In genomic region chr17:17792578-17792977, GRCm38 (mm10) we compare ENCODE assay signal across 9 mouse cellular contexts. TPM values are rescaled to one million over a fixed set of nuclear protein-coding genes. Genes with fewer than 3 reads are reported as not detected.
DNase-seq lines count a peak whose midpoint lies in the region; ATAC-seq lines count a peak whose summit lies in the region.
"Had no signal": no experiment of that assay in that cellular context is flagged by ENCODE, and none has a peak within 500 bp of the region (broad histone marks: within the 10 kb centered on the region; RNA-seq: fewer than 3 reads in every experiment).

No protein-coding gene starts in this region.

- no peak overlapping the region for H3K4me2 ChIP-seq in midbrain, embryonic 13.5 days (replicated peaks)
- H3K4me2 ChIP-seq: midbrain, embryonic 12.5 days had no signal

- intact Hi-C loops in gastrocnemius, postnatal 14 days (cut with DNase I; ENCODE audit: low total_unique reads) = no loop called here

- H3K36me3 ChIP-seq in midbrain, embryonic 13.5 days = no peaks in the 10 kb centered on the region
- H3K36me3 ChIP-seq: midbrain, embryonic 12.5 days had no signal

- ATAC-seq in cerebellum, adult (ENCODE audit: insufficient number of reproducible peaks, low FRiP score, low TSS enrichment) = peak; percentile 79
- ATAC-seq in frontal cortex, adult (ENCODE audit: low TSS enrichment) = peak; percentile 85
- no peak for ATAC-seq in midbrain, embryonic 13.5 days

- H3K27me3 ChIP-seq in midbrain, embryonic 13.5 days = no peaks in the 10 kb centered on the region
- H3K27me3 ChIP-seq: midbrain, embryonic 12.5 days had no signal

- WGBS in midbrain, embryonic 13.5 days = 52% methylated on average over 1 of the region's 1 CpGs

- peak; percentile 4 for DNase-seq in layer of hippocampus, adult 11-12 months (ENCODE audit: low spot score)
- no peak for DNase-seq in layer of hippocampus, adult 9-10 months (ENCODE audit: low spot score)
- DNase-seq in lung, postnatal 4 days = peak; percentile 9 to 40
- DNase-seq in thymus, postnatal 0 days (ENCODE audit: low spot score) = no peak
- DNase-seq in gastrocnemius, postnatal 14 days = no peak

- H3K9me3 ChIP-seq in midbrain, embryonic 13.5 days = no peaks in the 10 kb centered on the region
- H3K9me3 ChIP-seq: midbrain, embryonic 12.5 days had no signal

- H3K4me1 ChIP-seq in midbrain, embryonic 13.5 days (replicated peaks) = no peaks in the 10 kb centered on the region
- H3K4me1 ChIP-seq: midbrain, embryonic 12.5 days had no signal

- H3K9ac ChIP-seq in midbrain, embryonic 13.5 days (replicated peaks) = no peak overlapping the region
- H3K9ac ChIP-seq: midbrain, embryonic 12.5 days had no signal

- no peak overlapping the region for H3K27ac ChIP-seq in midbrain, embryonic 13.5 days
- H3K27ac ChIP-seq: midbrain, embryonic 12.5 days had no signal

- H3K4me3 ChIP-seq in midbrain, embryonic 13.5 days (replicated peaks) = no peak overlapping the region
- H3K4me3 ChIP-seq: midbrain, embryonic 12.5 days had no signal

RNA-seq across cellular contexts. Expression of gene Spaca6, which starts 34.4 kb away (rescaled TPM):
- polyA plus RNA-seq in midbrain, embryonic 13.5 days (2015; fragmentation: Nextera tagmentation; extraction: Ambion mirVana) = 39.4 and 41.2 TPM in 2 replicates
- 5.5 and 8.0 TPM in 2 replicates for polyA plus RNA-seq in thymus, postnatal 0 days (2015; fragmentation: Nextera tagmentation; extraction: Ambion mirVana)
- 1 to 10 TPM; 6.8 to 9.1 TPM for total RNA-seq in gastrocnemius, postnatal 14 days (2021)

Comparison
In these comparisons a context has a peak if more than half of its experiments do, and no peak if none do; other contexts are left out.
1. DNase-seq: peak in layer of hippocampus, adult 11-12 months (single experiment) and lung, postnatal 4 days (2 of 2); none in layer of hippocampus, adult 9-10 months (single experiment), thymus, postnatal 0 days (single experiment) and gastrocnemius, postnatal 14 days (single experiment).